Mouse (Mus musculus) limb, embryonic 15.5 days (tissue): ENCODE measurements around the gene Ankrd55. TPM values are rescaled to one million over a fixed set of nuclear protein-coding genes. Genes with fewer than 3 reads are reported as not detected.
A peak's percentile ranks its signal among the peaks of the same experiment; 100 is the strongest.

Experiments used
- ATAC-seq: fragments of 200-750 bp; cut with Nextera tagmentation; 2 replicates; pipeline ENCODE4 v1.8.0; 2017; ENCODE audit warnings: low read depth, moderate TSS enrichment; ENCODE audit not compliant: insufficient number of reproducible peaks, low FRiP score, low TSS enrichment
- H3K27ac ChIP-seq: fragments of 300-500 bp; sonication (generic); 2 replicates; pipeline ENCODE4 v1.5.1; 2015; ENCODE audit warnings: moderate library complexity, mild to moderate bottlenecking, inconsistent platforms
- H3K27me3 ChIP-seq: fragments of 300-500 bp; sonication (generic); 2 replicates; pipeline ENCODE4 v1.6.1; 2015; ENCODE audit warnings: inconsistent platforms
- H3K36me3 ChIP-seq: fragments of 300-500 bp; sonication (generic); 2 replicates; pipeline ENCODE4 v1.6.1; 2015; ENCODE audit warnings: inconsistent platforms
- H3K4me1 ChIP-seq: fragments of 300-500 bp; sonication (generic); 2 replicates; pipeline ENCODE4 v1.6.1; 2015; ENCODE audit warnings: inconsistent platforms
- H3K4me2 ChIP-seq: fragments of 300-500 bp; sonication (generic); 2 replicates; pipeline ENCODE4 v1.6.1; 2015; ENCODE audit warnings: mild to moderate bottlenecking, inconsistent platforms
- H3K4me3 ChIP-seq: fragments of 300-500 bp; sonication (generic); 2 replicates; pipeline ENCODE4 v1.5.1; 2015; ENCODE audit warnings: mild to moderate bottlenecking, inconsistent platforms
- H3K9ac ChIP-seq: fragments of 300-500 bp; sonication (generic); 2 replicates; pipeline ENCODE4 v1.6.1; 2015; ENCODE audit warnings: inconsistent platforms
- H3K9me3 ChIP-seq: fragments of 300-500 bp; sonication (generic); 2 replicates; pipeline ENCODE4 v1.6.1; 2016; ENCODE audit warnings: inconsistent platforms
- WGBS: fragments of 180-500 bp; shearing (Covaris S2); methylation state at CpG from one replicate; pipeline ENCODE4 v1.1.7; 2015; 5-methylcytosine and 5-hydroxymethylcytosine counted together
- polyA plus RNA-seq: library from polyadenylated mRNA; unstranded; fragments of >200 nt; fragmentation: Nextera tagmentation; extraction: Ambion mirVana; gene quantifications from 2 replicates; pipeline ENCODE4 v1.2.1, GENCODE M21; 2015

The Ankrd55 gene
- polyA plus RNA-seq, 1 experiment from 2014 or later: 1.00 TPM

- ATAC-seq: peak; percentile 68
- H3K36me3 ChIP-seq: no peaks in the 10 kb centered on the region
- no peaks in the 10 kb centered on the region for H3K27me3 ChIP-seq
- WGBS: 12% methylated on average over 7 of the region's 7 CpGs
- H3K27ac ChIP-seq: peak overlapping the region; percentile 81
- no peak overlapping the region for H3K9ac ChIP-seq
- H3K4me2 ChIP-seq: no peak overlapping the region
- H3K4me1 ChIP-seq: peaks cover 26% of the 10 kb centered on the region
- H3K4me3 ChIP-seq: no peak overlapping the region
- H3K9me3 ChIP-seq: no peaks in the 10 kb centered on the region
These were observed 58.5 kb downstream of the Ankrd55 start for GRCm38 (mm10) chr13:112346659-112347142.

- H3K9ac ChIP-seq: no peak overlapping the region
- no peak overlapping the region for H3K4me3 ChIP-seq
- H3K4me1 ChIP-seq: peaks cover 28% of the 10 kb centered on the region
- H3K27me3 ChIP-seq: no peaks in the 10 kb centered on the region
- no peak overlapping the region for H3K27ac ChIP-seq
- no peak overlapping the region for H3K4me2 ChIP-seq
- no peaks in the 10 kb centered on the region for H3K9me3 ChIP-seq
- no peak for ATAC-seq
- H3K36me3 ChIP-seq: no peaks in the 10 kb centered on the region
- WGBS: 94% methylated on average over 1 of the region's 1 CpGs
These were observed 60.0 kb downstream of the Ankrd55 start for GRCm38 (mm10) chr13:112348250-112348649.

GRCm38 (mm10) chr13:112348896-112349484, 60.7 kb downstream of the Ankrd55 start:
- ATAC-seq: no peak
- Histone ChIP-seq H3K9ac (no peak overlapping the region), H3K27me3 (no peaks in the 10 kb centered on the region), H3K36me3 (no peaks in the 10 kb centered on the region), H3K4me1 (peaks cover 33% of the 10 kb centered on the region), H3K4me3 (no peak overlapping the region), H3K9me3 (no peaks in the 10 kb centered on the region), H3K4me2 (no peak overlapping the region), H3K27ac (no peak overlapping the region)
- WGBS: 93% methylated on average over 14 of the region's 14 CpGs

- Histone ChIP-seq H3K9me3 (no peaks in the 10 kb centered on the region), H3K9ac (no peak overlapping the region), H3K27me3 (no peaks in the 10 kb centered on the region), H3K36me3 (no peaks in the 10 kb centered on the region), H3K27ac (no peak overlapping the region), H3K4me1 (peaks cover 35% of the 10 kb centered on the region), H3K4me2 (no peak overlapping the region), H3K4me3 (no peak overlapping the region)
- 88% methylated on average over 7 of the region's 7 CpGs for WGBS
- no peak for ATAC-seq
These were observed 61.2 kb downstream of the Ankrd55 start for GRCm38 (mm10) chr13:112349500-112349899.

- Histone ChIP-seq H3K4me3 (no peak overlapping the region), H3K27me3 (no peaks in the 10 kb centered on the region), H3K9me3 (no peaks in the 10 kb centered on the region), H3K36me3 (no peaks in the 10 kb centered on the region), H3K4me1 (peaks cover 25% of the 10 kb centered on the region), H3K4me2 (no peak overlapping the region), H3K27ac (no peak overlapping the region; the same call in 1 of the 2 replicates), H3K9ac (no peak overlapping the region)
- WGBS: 37% methylated on average over 8 of the region's 8 CpGs
- ATAC-seq: no peak
These were observed 63.7 kb downstream of the Ankrd55 start for GRCm38 (mm10) chr13:112351943-112352342.

GRCm38 (mm10) chr13:112354109-112354867, 66.0 kb downstream of the Ankrd55 start:
- H3K9ac ChIP-seq: no peak overlapping the region
- ATAC-seq: no peak
- H3K4me2 ChIP-seq: no peak overlapping the region
- H3K27ac ChIP-seq: no peak overlapping the region
- H3K27me3 ChIP-seq: no peaks in the 10 kb centered on the region
- H3K9me3 ChIP-seq: no peaks in the 10 kb centered on the region
- no peak overlapping the region for H3K4me3 ChIP-seq
- 43% methylated on average over 6 of the region's 6 CpGs for WGBS
- no peaks in the 10 kb centered on the region for H3K36me3 ChIP-seq
- peaks cover 17% of the 10 kb centered on the region; the same call in 1 of the 2 replicates for H3K4me1 ChIP-seq

GRCm38 (mm10) chr13:112354958-112355357, 66.7 kb downstream of the Ankrd55 start:
- no peak for ATAC-seq
- H3K4me1 ChIP-seq: peaks cover 17% of the 10 kb centered on the region; the same call in 1 of the 2 replicates
- H3K27me3 ChIP-seq: no peaks in the 10 kb centered on the region
- H3K9ac ChIP-seq: no peak overlapping the region
- H3K27ac ChIP-seq: no peak overlapping the region
- no peaks in the 10 kb centered on the region for H3K36me3 ChIP-seq
- no peaks in the 10 kb centered on the region for H3K9me3 ChIP-seq
- WGBS: 83% methylated on average over 10 of the region's 10 CpGs
- H3K4me3 ChIP-seq: no peak overlapping the region
- H3K4me2 ChIP-seq: no peak overlapping the region

GRCm38 (mm10) chr13:112355794-112356486, 67.7 kb downstream of the Ankrd55 start:
- no peak overlapping the region for H3K9ac ChIP-seq
- H3K9me3 ChIP-seq: no peaks in the 10 kb centered on the region
- H3K27ac ChIP-seq: no peak overlapping the region
- ATAC-seq: no peak
- WGBS: 79% methylated on average over 20 of the region's 20 CpGs
- H3K27me3 ChIP-seq: no peaks in the 10 kb centered on the region
- H3K36me3 ChIP-seq: no peaks in the 10 kb centered on the region
- peaks cover 17% of the 10 kb centered on the region; the same call in 1 of the 2 replicates for H3K4me1 ChIP-seq
- no peak overlapping the region for H3K4me2 ChIP-seq
- no peak overlapping the region for H3K4me3 ChIP-seq

- no peak for ATAC-seq
These were observed 73.3 kb downstream of the Ankrd55 start for GRCm38 (mm10) chr13:112361575-112361974.

GRCm38 (mm10) chr13:112363218-112363617, 75.0 kb downstream of the Ankrd55 start:
- no peaks in the 10 kb centered on the region for H3K27me3 ChIP-seq
- no peak overlapping the region for H3K4me2 ChIP-seq
- H3K9ac ChIP-seq: no peak overlapping the region
- H3K36me3 ChIP-seq: no peaks in the 10 kb centered on the region
- no peak overlapping the region for H3K27ac ChIP-seq
- 80% methylated on average over 10 of the region's 10 CpGs for WGBS
- no peaks in the 10 kb centered on the region for H3K9me3 ChIP-seq
- no peak overlapping the region for H3K4me3 ChIP-seq
- peaks cover 6% of the 10 kb centered on the region for H3K4me1 ChIP-seq
- no peak for ATAC-seq

More at GRCm38 (mm10) chr13:112361575-112361974, 73.3 kb downstream of the Ankrd55 start:
- peaks cover 4% of the 10 kb centered on the region for H3K4me1 ChIP-seq
- H3K4me2 ChIP-seq: no peak overlapping the region
- H3K27me3 ChIP-seq: no peaks in the 10 kb centered on the region
- 84% methylated on average over 4 of the region's 4 CpGs for WGBS
- no peak overlapping the region for H3K9ac ChIP-seq
- H3K36me3 ChIP-seq: no peaks in the 10 kb centered on the region
- H3K27ac ChIP-seq: no peak overlapping the region
- no peaks in the 10 kb centered on the region for H3K9me3 ChIP-seq
- no peak overlapping the region for H3K4me3 ChIP-seq

- no peaks in the 10 kb centered on the region for H3K36me3 ChIP-seq
- no peak overlapping the region for H3K4me2 ChIP-seq
- ATAC-seq: no peak
- no peak overlapping the region for H3K27ac ChIP-seq
- H3K9me3 ChIP-seq: no peaks in the 10 kb centered on the region
- H3K4me3 ChIP-seq: no peak overlapping the region
- H3K27me3 ChIP-seq: no peaks in the 10 kb centered on the region
- whole genome bisulfite sequencing: 76% methylated on average over 3 of the region's 3 CpGs
- no peak overlapping the region for H3K9ac ChIP-seq
- H3K4me1 ChIP-seq: peaks cover 7% of the 10 kb centered on the region
These were observed 75.5 kb downstream of the Ankrd55 start for GRCm38 (mm10) chr13:112363746-112364145.

GRCm38 (mm10) chr13:112364698-112365097, 76.4 kb downstream of the Ankrd55 start:
- 77% methylated on average over 5 of the region's 5 CpGs for WGBS
- Histone ChIP-seq H3K4me1 (peaks cover 7% of the 10 kb centered on the region), H3K27ac (no peak overlapping the region), H3K4me3 (no peak overlapping the region), H3K9me3 (no peaks in the 10 kb centered on the region), H3K27me3 (no peaks in the 10 kb centered on the region), H3K4me2 (no peak overlapping the region), H3K9ac (no peak overlapping the region), H3K36me3 (no peaks in the 10 kb centered on the region)
- no peak for ATAC-seq
